Mouse (Mus musculus) stomach, embryonic 14.5 days (tissue): ENCODE measurements at regions not wholly inside any gene's neighbourhood (a gene's known extent, or its start where the extent isn't known, plus 50 kb on each side); places are given as distances from the start of the nearest gene placed in this dataset.

Experiments
- ATAC-seq: fragments of 200-750 bp; cut with Nextera tagmentation; 2 replicates; pipeline ENCODE4 v1.8.0; 2017; ENCODE audit warnings: low read depth, moderate TSS enrichment; ENCODE audit not compliant: insufficient number of reproducible peaks, insufficient read depth, low FRiP score
- H3K27ac ChIP-seq: fragments of 300-500 bp; sonication (generic); 2 replicates; pipeline ENCODE4 v1.5.1; 2014; ENCODE audit warnings: mild to moderate bottlenecking, low read length, moderate library complexity, mixed read lengths
- H3K27me3 ChIP-seq: fragments of 300-500 bp; sonication (generic); 2 replicates; pipeline ENCODE4 v1.6.1; 2014; ENCODE audit warnings: low read length, control low read depth, mixed read lengths; ENCODE audit not compliant: control insufficient read depth, insufficient read depth
- H3K36me3 ChIP-seq: fragments of 300-500 bp; sonication (generic); 2 replicates; pipeline ENCODE4 v1.6.1; 2014; ENCODE audit warnings: mild to moderate bottlenecking, control low read depth, low read length, moderate library complexity, mixed read lengths; ENCODE audit not compliant: control insufficient read depth, insufficient read depth
- H3K4me1 ChIP-seq: fragments of 300-500 bp; sonication (generic); 2 replicates; pipeline ENCODE4 v1.6.1; 2014; ENCODE audit warnings: low read length, control low read depth, mixed read lengths; ENCODE audit not compliant: control insufficient read depth, insufficient read depth
- H3K4me2 ChIP-seq: fragments of 300-500 bp; sonication (generic); replicated peaks from 2 replicates; pipeline ENCODE4 v1.6.1; 2014; ENCODE audit warnings: low read depth, low read length, control low read depth
- H3K4me3 ChIP-seq: fragments of 300-500 bp; sonication (generic); 2 replicates; pipeline ENCODE4 v1.5.1; 2014; ENCODE audit warnings: low read depth, low read length, control low read depth
- H3K9ac ChIP-seq: fragments of 300-500 bp; sonication (generic); replicated peaks from 2 replicates; pipeline ENCODE4 v1.6.1; 2014; ENCODE audit warnings: low read depth, mild to moderate bottlenecking, control low read depth, low read length, moderate library complexity, mixed read lengths
- H3K9me3 ChIP-seq: fragments of 300-500 bp; sonication (generic); 2 replicates; pipeline ENCODE4 v1.6.1; 2016; ENCODE audit warnings: low read depth, low read length, control low read depth; ENCODE audit not compliant: control insufficient read depth
- WGBS: fragments of 180-500 bp; shearing (Covaris S2); extraction: QIAGEN DNeasy Blood & Tissue Kit; methylation state at CpG from one replicate; pipeline ENCODE4 v1.1.7; 2014; 5-methylcytosine and 5-hydroxymethylcytosine counted together

DNA sequence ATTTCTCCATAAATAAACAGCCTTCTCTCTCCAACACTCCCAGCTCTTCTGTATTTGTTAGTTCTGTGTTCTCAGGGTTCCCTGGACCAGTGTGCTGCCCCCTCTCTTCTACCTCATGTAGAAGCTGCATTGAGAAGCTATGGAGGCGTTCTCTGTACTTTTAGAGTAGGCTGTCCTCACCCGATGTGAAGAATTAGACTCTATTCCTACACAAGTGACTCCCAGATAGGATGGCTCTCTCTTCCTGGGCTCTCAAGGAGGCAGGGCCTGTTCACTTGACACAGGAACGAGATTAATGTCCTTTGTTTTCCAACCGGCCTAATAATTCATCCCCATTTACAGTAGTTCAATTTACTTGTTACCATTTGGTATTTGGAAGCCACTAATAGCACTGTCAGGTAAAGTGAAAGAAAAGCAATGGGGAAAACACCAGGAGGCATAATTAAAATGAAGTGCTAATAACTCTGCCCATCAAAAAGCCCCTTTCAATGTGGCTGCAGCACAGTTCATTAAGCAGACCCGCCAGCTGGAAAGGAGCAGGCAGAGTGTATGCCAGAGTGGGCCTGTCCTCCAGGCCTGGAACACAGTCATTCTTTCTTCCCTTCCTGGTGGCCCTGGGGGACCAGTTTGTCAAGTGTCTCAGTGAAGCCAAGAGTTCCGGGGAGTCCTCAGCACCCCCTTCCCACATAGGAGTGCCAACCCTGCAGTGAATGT lies 454.8 kb upstream of the Gm6657 start:
- 56% methylated on average over 6 of the region's 6 CpGs for WGBS
- no peak overlapping the region for H3K27ac ChIP-seq
- no peak for ATAC-seq

DNA sequence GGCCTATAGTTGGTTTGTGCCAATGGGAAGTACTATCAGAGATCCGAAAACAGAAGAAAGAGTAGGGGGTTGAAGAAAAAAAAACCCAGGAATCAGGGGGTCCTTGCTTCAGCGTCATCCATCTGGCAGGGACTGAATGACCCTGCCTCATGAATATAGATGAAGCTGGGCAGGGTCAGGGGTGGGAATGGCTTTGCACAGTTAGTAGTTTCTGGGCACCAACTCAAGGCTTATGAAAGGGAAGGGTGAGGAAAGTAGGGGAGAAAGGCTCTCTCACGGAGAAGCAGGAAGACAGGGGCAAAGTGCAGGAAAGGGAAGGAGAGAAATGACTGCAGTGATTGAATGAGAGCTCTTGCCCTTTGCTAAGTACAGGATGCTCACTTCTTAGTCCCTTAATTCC lies 451.3 kb upstream of the Gm6657 start:
- H3K36me3 ChIP-seq = no peaks in the 10 kb centered on the region
- 32% methylated on average over 3 of the region's 3 CpGs for WGBS
- no peaks in the 10 kb centered on the region for H3K27me3 ChIP-seq
- H3K4me1 ChIP-seq = no peaks in the 10 kb centered on the region
- H3K4me2 ChIP-seq = no peak overlapping the region
- ATAC-seq = no peak
- H3K27ac ChIP-seq = no peak overlapping the region
- no peaks in the 10 kb centered on the region for H3K9me3 ChIP-seq
- no peak overlapping the region for H3K9ac ChIP-seq
- H3K4me3 ChIP-seq = no peak overlapping the region

More for the DNA sequence above, 454.8 kb upstream of the Gm6657 start:
- Histone ChIP-seq H3K9ac (no peak overlapping the region), H3K4me2 (no peak overlapping the region), H3K4me3 (no peak overlapping the region), H3K4me1 (no peaks in the 10 kb centered on the region), H3K9me3 (no peaks in the 10 kb centered on the region), H3K36me3 (no peaks in the 10 kb centered on the region), H3K27me3 (no peaks in the 10 kb centered on the region)

DNA sequence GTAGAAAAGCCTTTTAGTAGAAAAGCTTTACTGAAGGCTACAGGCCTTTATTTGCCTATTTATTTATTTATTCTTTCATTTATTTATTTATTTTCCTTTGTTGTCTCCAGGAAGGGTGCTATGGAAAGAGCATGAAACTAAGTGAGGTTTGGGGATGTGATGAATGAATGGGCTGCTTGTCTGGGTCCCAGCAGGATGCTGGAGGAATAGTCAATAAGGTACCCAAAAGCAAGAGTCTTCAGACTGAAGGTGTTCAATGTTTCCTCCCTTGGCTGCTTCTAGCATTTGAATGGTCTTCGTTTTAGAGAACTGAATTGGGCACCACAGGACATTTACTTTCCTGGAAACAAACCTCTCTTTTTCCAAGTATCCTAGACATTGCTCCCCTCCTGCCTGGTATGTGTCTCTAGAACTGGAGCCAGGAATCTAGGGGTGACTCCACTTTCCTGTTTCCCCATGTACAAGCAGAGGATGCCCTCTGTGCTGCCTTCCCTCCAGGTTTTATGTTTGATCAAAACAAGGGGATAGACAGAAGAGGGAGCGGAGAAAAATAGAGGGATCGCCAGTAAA lies 444.5 kb upstream of the Gm6657 start:
- WGBS = 83% methylated on average over 3 of the region's 3 CpGs
- no peak for ATAC-seq
- Histone ChIP-seq H3K27ac (no peak overlapping the region), H3K4me2 (no peak overlapping the region), H3K27me3 (no peaks in the 10 kb centered on the region), H3K9me3 (no peaks in the 10 kb centered on the region), H3K4me1 (no peaks in the 10 kb centered on the region), H3K9ac (no peak overlapping the region), H3K36me3 (no peaks in the 10 kb centered on the region), H3K4me3 (no peak overlapping the region)

DNA sequence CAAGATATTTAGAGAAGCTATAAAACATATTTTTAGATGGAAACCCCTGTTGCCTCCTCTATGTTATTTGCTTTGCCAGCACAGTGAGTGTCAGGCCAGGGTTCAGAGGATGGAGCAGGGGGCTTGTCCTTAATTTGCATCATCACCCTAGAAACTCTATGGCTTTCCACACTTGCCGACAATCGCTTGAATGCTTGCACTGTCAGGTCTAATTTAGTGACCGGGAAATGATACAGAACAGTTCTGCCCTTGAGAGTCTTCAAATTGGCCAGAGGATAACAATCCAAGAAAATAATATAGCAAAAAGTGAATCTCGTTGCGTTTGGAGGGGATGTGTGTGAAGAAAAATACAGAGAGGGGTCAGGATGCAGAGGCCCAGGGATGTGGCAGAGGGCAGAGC lies 441.9 kb upstream of the Gm6657 start:
- no peak overlapping the region for H3K9ac ChIP-seq
- no peak overlapping the region for H3K4me3 ChIP-seq
- no peaks in the 10 kb centered on the region for H3K9me3 ChIP-seq
- WGBS = 81% methylated on average over 5 of the region's 5 CpGs
- ATAC-seq = no peak
- H3K36me3 ChIP-seq = no peaks in the 10 kb centered on the region
- no peak overlapping the region for H3K27ac ChIP-seq
- H3K4me2 ChIP-seq = no peak overlapping the region
- no peaks in the 10 kb centered on the region for H3K4me1 ChIP-seq
- no peaks in the 10 kb centered on the region for H3K27me3 ChIP-seq

DNA sequence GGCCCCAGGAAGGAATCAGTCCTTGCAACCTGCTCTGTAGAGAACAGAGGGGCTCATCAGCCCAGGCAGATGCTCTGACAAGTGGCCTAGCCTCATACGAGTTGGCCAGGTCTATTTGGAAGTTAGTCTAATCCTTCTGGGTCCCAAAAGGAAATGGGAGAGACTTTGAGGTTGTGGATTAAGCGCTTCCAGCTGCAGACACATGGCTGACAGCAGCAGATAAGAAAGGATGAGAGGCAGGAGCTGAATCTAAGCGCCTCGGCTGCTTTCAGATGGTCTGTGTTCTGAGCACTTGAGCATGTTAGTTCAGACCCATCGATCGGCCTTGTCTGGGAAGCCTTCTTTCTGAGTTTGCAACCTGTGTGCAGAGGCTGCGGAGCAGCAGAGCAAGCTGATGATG lies 438.0 kb upstream of the Gm6657 start:
- H3K9ac ChIP-seq = no peak overlapping the region
- no peaks in the 10 kb centered on the region for H3K27me3 ChIP-seq
- H3K36me3 ChIP-seq = no peaks in the 10 kb centered on the region
- H3K4me2 ChIP-seq = no peak overlapping the region
- no peak overlapping the region for H3K4me3 ChIP-seq
- 51% methylated on average over 7 of the region's 7 CpGs for WGBS
- H3K27ac ChIP-seq = no peak overlapping the region
- H3K9me3 ChIP-seq = no peaks in the 10 kb centered on the region
- H3K4me1 ChIP-seq = no peaks in the 10 kb centered on the region
- no peak for ATAC-seq

DNA sequence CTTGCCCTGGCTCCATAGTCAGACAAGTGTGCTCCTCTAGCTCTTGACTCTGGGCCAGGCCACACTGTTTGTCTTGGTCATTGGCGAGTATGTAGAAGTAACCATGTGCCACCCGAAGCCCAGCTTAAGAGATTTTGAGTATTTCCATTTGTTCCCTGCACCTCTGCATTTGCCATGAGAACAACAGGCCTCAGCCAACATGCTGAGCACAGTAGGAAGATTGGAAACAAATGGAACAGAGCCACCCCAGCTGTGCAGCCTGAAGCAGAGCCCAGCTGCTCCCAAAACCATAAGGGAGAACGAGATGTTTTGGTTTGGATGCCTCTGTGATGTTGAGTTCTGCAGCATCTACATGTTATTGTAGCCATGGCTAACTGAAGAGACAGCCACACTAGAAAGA lies 433.1 kb upstream of the Gm6657 start:
- Histone ChIP-seq H3K27ac (no peak overlapping the region), H3K27me3 (no peaks in the 10 kb centered on the region), H3K4me3 (no peak overlapping the region), H3K36me3 (no peaks in the 10 kb centered on the region), H3K9ac (no peak overlapping the region), H3K9me3 (no peaks in the 10 kb centered on the region), H3K4me1 (no peaks in the 10 kb centered on the region), H3K4me2 (no peak overlapping the region)
- no peak for ATAC-seq
- 72% methylated on average over 3 of the region's 3 CpGs for WGBS

DNA sequence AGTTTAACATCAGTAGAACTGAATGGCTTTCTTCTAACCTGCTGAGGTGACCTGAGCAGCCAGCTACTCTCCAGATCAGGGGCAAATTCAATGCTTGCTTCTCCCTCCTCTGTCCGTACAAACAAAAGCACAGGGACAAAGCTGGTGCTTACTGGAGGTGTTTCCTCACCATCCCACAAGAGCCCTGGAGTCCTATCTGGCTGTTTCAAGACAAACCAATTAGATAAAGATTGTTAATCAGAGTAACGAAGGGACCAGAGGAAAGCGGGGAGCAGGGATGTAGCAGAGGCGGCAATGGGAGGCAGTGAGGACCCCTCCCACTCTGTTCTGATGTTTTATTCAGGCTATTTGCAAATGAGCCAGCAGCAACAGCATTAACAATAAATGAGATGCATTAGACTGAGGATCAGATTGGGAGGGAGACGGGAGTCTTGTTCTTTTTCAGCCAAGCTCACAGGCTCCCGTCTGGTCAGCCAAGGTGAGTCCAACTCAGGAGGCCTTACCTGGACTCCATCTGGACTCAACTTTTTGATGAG lies 418.0 kb upstream of the Gm6657 start:
- Histone ChIP-seq H3K27me3 (no peaks in the 10 kb centered on the region), H3K27ac (no peak overlapping the region), H3K9me3 (no peaks in the 10 kb centered on the region), H3K4me1 (peaks cover 3% of the 10 kb centered on the region; the same call in 1 of the 2 replicates), H3K9ac (no peak overlapping the region), H3K36me3 (no peaks in the 10 kb centered on the region), H3K4me2 (no peak overlapping the region), H3K4me3 (no peak overlapping the region)
- 91% methylated on average over 6 of the region's 6 CpGs for WGBS
- ATAC-seq = no peak

DNA sequence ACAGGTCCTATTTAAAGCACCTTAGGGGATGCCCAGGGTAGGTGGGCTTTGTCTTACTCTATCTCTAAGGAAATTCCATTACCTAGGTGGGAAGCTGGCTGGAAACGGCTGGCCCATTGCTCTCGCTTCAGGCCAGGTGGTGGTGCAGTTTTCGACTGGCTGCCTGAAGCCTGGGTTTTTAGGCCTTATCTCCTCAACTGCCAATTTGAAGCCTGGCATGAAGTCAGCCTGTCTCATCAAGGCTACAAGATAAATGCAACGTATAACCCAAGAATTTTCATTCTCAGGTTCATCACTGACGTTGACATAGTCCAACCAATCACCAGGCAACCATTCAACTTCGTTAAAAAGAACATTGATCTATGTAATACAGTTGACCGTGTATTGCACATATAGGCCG lies 417.3 kb upstream of the Gm6657 start:
- no peak overlapping the region for H3K9ac ChIP-seq
- no peak overlapping the region for H3K4me2 ChIP-seq
- H3K27me3 ChIP-seq = no peaks in the 10 kb centered on the region
- WGBS = 84% methylated on average over 8 of the region's 8 CpGs
- no peak overlapping the region for H3K4me3 ChIP-seq
- peaks cover 3% of the 10 kb centered on the region; the same call in 1 of the 2 replicates for H3K4me1 ChIP-seq
- no peaks in the 10 kb centered on the region for H3K36me3 ChIP-seq
- ATAC-seq = no peak
- H3K27ac ChIP-seq = no peak overlapping the region
- H3K9me3 ChIP-seq = no peaks in the 10 kb centered on the region
